Mouse (Mus musculus) mouse embryonic stem cell (cell line): ENCODE measurements around the gene Gm4884.
"Not testable (repeated sequence)": the region's sequence is repeated elsewhere in the genome, so short reads cannot be mapped to it uniquely, and the experiment has no call there.

Source experiments
- in situ Hi-C, 2 experiments: fragments of 300-500 bp; cut with MboI; formaldehyde crosslinking; loops; 1 replicate in 1 of 2; 3 replicates in 1 of 2; pipeline ENCODE4 v1.14.3; 2019 to 2020; ENCODE audit warnings: low sequenced_read_pairs in 2 of 2, low pct_unique_long_range_greater_than_20kb in 1 of 2, mixed read lengths in 1 of 2; ENCODE audit not compliant: unreplicated experiment in 1 of 2

Gene Gm4884

GRCm38 (mm10) chr7:41032419-41032818 lies at the start of gene Gm4884:
Gene Gm4884 (plus strand): TSS chr7:41032719.
- in situ Hi-C loops, result not testable (repeated sequence)

GRCm38 (mm10) chr7:40987243-40987642 lies 45.3 kb upstream of the Gm4884 start, which contains the start of gene 4930433I11Rik:
Gene 4930433I11Rik (plus strand): TSS chr7:40987543.
- in situ Hi-C loops, result no loop called here

- in situ Hi-C loops, result not testable (repeated sequence)
Observed at GRCm38 (mm10) chr7:41044058-41044457, 11.5 kb downstream of the Gm4884 start.
